Mouse (Mus musculus): Measurements from ENCODE around the gene Npy2r.

Gene Npy2r

GRCm38 (mm10) chr3:82547908-82548721, at the start of gene Npy2r:
Npy2r (minus strand) TSS chr3:82548084.
- no peak for DNase-seq (ENCODE audit: low spot score)

- peak; percentile 24 for DNase-seq (ENCODE audit: low spot score)
These were observed 9.9 kb upstream of the Npy2r start for GRCm38 (mm10) chr3:82557786-82558185.

GRCm38 (mm10) chr3:82556311-82556828, 8.5 kb upstream of the Npy2r start:
- no peak for DNase-seq (ENCODE audit: low spot score)

- no peak for DNase-seq (ENCODE audit: low spot score)
These were observed 2.0 kb upstream of the Npy2r start for GRCm38 (mm10) chr3:82549932-82550331.

GRCm38 (mm10) chr3:82548753-82549152, 869 bp upstream of the Npy2r start:
- no peak for DNase-seq (ENCODE audit: low spot score)

- DNase-seq (ENCODE audit: low spot score) = no peak
These were observed 6.4 kb downstream of the Npy2r start for GRCm38 (mm10) chr3:82541449-82541848.

- no peak for DNase-seq (ENCODE audit: low spot score)
These were observed 7.9 kb downstream of the Npy2r start for GRCm38 (mm10) chr3:82539951-82540350.

GRCm38 (mm10) chr3:82524792-82525191, 23.1 kb downstream of the Npy2r start:
- no peak for DNase-seq (ENCODE audit: low spot score)

GRCm38 (mm10) chr3:82498006-82498405, 49.9 kb downstream of the Npy2r start:
- no peak for DNase-seq (ENCODE audit: low spot score)
